Mouse (Mus musculus) MEL (cell line): ENCODE results near the gene Atp5l. TPM values are rescaled to one million over a fixed set of nuclear protein-coding genes. Genes with fewer than 3 reads are reported as not detected.

Experiments used
- DNase-seq: peaks from one replicate; pipeline ENCODE4 v3.0.0; 2011; ENCODE audit warnings: low read depth, low spot score
- H3K27ac ChIP-seq: 2 replicates; pipeline ENCODE4 v1.5.1; 2012; ENCODE audit warnings: low read depth, mild to moderate bottlenecking, control low read depth, low read length, moderate library complexity; ENCODE audit not compliant: control insufficient read depth
- H3K27me3 ChIP-seq, 2 experiments: fragments of 150-350 bp in 1 of 2; sonication (generic) in 1 of 2; 2 replicates each; pipeline ENCODE4 v1.6.1; 2012; ENCODE audit warnings: low read length in 2 of 2, mild to moderate bottlenecking in 2 of 2, improper control_type of control experiment in 1 of 2, moderate library complexity in 1 of 2; ENCODE audit not compliant: insufficient read depth in 2 of 2, control insufficient read depth in 1 of 2
- H3K36me3 ChIP-seq, 2 experiments: 2 replicates each; pipeline ENCODE4 v1.6.1; 2012 to 2014; ENCODE audit warnings: low read length in 2 of 2, improper control_type of control experiment in 1 of 2, inconsistent platforms in 1 of 2, mild to moderate bottlenecking in 1 of 2; ENCODE audit not compliant: insufficient read depth in 2 of 2, control insufficient read depth in 1 of 2
- H3K4me1 ChIP-seq, 2 experiments: fragments of 150-350 bp in 1 of 2; sonication (generic) in 1 of 2; 2 replicates each; pipeline ENCODE4 v1.6.1; 2012; ENCODE audit warnings: low read length in 2 of 2, improper control_type of control experiment in 1 of 2, mild to moderate bottlenecking in 1 of 2; ENCODE audit not compliant: insufficient read depth in 2 of 2, control insufficient read depth in 1 of 2
- H3K4me3 ChIP-seq, 2 experiments: fragments of 150-350 bp in 1 of 2; sonication (generic) in 1 of 2; 2 replicates each; pipeline ENCODE4 v1.5.1; 2012; ENCODE audit warnings: low read depth in 2 of 2, low read length in 2 of 2, mild to moderate bottlenecking in 2 of 2, moderate library complexity in 2 of 2, control low read depth in 1 of 2, improper control_type of control experiment in 1 of 2; ENCODE audit not compliant: control insufficient read depth in 1 of 2, insufficient read depth in 1 of 2
- H3K79me2 ChIP-seq: 2 replicates; pipeline ENCODE4 v1.6.1; 2012; ENCODE audit warnings: mild to moderate bottlenecking, low read length, moderate library complexity; ENCODE audit not compliant: control insufficient read depth, poor library complexity, insufficient read depth
- H3K9ac ChIP-seq: 2 replicates; pipeline ENCODE4 v1.6.1; 2012; ENCODE audit warnings: low read depth, mild to moderate bottlenecking, control low read depth, low read length, moderate library complexity; ENCODE audit not compliant: control insufficient read depth, poor library complexity, severe bottlenecking
- H3K9me3 ChIP-seq: fragments of 150-350 bp; sonication (generic); replicated peaks from 2 replicates; pipeline ENCODE4 v1.6.1; 2012; ENCODE audit warnings: mild to moderate bottlenecking, low read length, improper control_type of control experiment, moderate library complexity; ENCODE audit not compliant: insufficient read depth
- CTCF ChIP-seq, 3 experiments: IDR thresholded peaks in 2 of 3; conservative IDR thresholded peaks in 1 of 3; 2 replicates each; pipeline ENCODE4 v1.5.1; 2011 to 2012; ENCODE audit warnings: low read length in 3 of 3, low read depth in 2 of 3, mild to moderate bottlenecking in 2 of 3, improper control_type of control experiment in 1 of 3, inconsistent platforms in 1 of 3, mixed read lengths in 1 of 3, moderate library complexity in 1 of 3; ENCODE audit not compliant: control insufficient read depth in 1 of 3, insufficient read depth in 1 of 3, poor library complexity in 1 of 3, severe bottlenecking in 1 of 3
- E2F4 ChIP-seq: IDR thresholded peaks from 2 replicates; pipeline ENCODE4 v1.6.1; 2011; ENCODE audit warnings: low read depth, low read length, improper control_type of control experiment, borderline replicate concordance
- ELF1 ChIP-seq: IDR thresholded peaks from 2 replicates; pipeline ENCODE4 v1.6.1; 2014; ENCODE audit warnings: low read depth, mild to moderate bottlenecking, inconsistent platforms, low read length, improper control_type of control experiment, moderate library complexity
- ETS1 ChIP-seq: IDR thresholded peaks from 2 replicates; pipeline ENCODE4 v1.6.1; 2012; ENCODE audit warnings: low read depth, mild to moderate bottlenecking, inconsistent platforms, low read length, improper control_type of control experiment, moderate library complexity
- MAX ChIP-seq: IDR thresholded peaks from 2 replicates; pipeline ENCODE4 v1.6.1; 2011; ENCODE audit warnings: low read length, improper control_type of control experiment
- MAZ ChIP-seq: IDR thresholded peaks from 2 replicates; pipeline ENCODE4 v1.6.1; 2012; ENCODE audit warnings: low read depth, mild to moderate bottlenecking, inconsistent platforms, low read length, improper control_type of control experiment
- MEF2A ChIP-seq: IDR thresholded peaks from 2 replicates; pipeline ENCODE4 v1.6.1; 2014; ENCODE audit warnings: low read depth, mild to moderate bottlenecking, inconsistent platforms, low read length, improper control_type of control experiment; ENCODE audit not compliant: poor library complexity, insufficient replicate concordance, severe bottlenecking; ENCODE audit errors: extremely low read depth
- MXI1 ChIP-seq: IDR thresholded peaks from 2 replicates; pipeline ENCODE4 v1.6.1; 2011; ENCODE audit warnings: mild to moderate bottlenecking, low read depth, low read length, improper control_type of control experiment
- MYC ChIP-seq: IDR thresholded peaks from 2 replicates; pipeline ENCODE4 v1.6.1; 2011; ENCODE audit warnings: low read depth, mild to moderate bottlenecking, low read length, improper control_type of control experiment, moderate library complexity
- NELFE ChIP-seq: IDR thresholded peaks from 2 replicates; pipeline ENCODE4 v1.6.1; 2011; ENCODE audit warnings: low read depth, low read length, improper control_type of control experiment
- NRF1 ChIP-seq: IDR thresholded peaks from 2 replicates; pipeline ENCODE4 v1.6.1; 2014; ENCODE audit warnings: low read depth, mild to moderate bottlenecking, inconsistent platforms, low read length, improper control_type of control experiment, moderate library complexity; ENCODE audit not compliant: poor library complexity, insufficient read depth, severe bottlenecking
- RAD21 ChIP-seq: IDR thresholded peaks from 2 replicates; pipeline ENCODE4 v1.6.1; 2011; ENCODE audit warnings: mild to moderate bottlenecking, low read depth, low read length, improper control_type of control experiment
- SIN3A ChIP-seq: IDR thresholded peaks from 2 replicates; pipeline ENCODE4 v1.6.1; 2012; ENCODE audit warnings: low read length, improper control_type of control experiment, inconsistent platforms
- TBP ChIP-seq: IDR thresholded peaks from 2 replicates; pipeline ENCODE4 v1.8.0; 2011; ENCODE audit warnings: low read depth, low read length, improper control_type of control experiment
- USF1 ChIP-seq: IDR thresholded peaks from 2 replicates; pipeline ENCODE4 v1.6.1; 2014; ENCODE audit warnings: low read depth, mild to moderate bottlenecking, inconsistent platforms, low read length, improper control_type of control experiment, moderate library complexity
- USF2 ChIP-seq, 2 experiments: IDR thresholded peaks; 2 replicates each; pipeline ENCODE4 v1.6.1; 2011 to 2012; ENCODE audit warnings: improper control_type of control experiment in 2 of 2, low read length in 2 of 2, borderline replicate concordance in 1 of 2, inconsistent platforms in 1 of 2, low read depth in 1 of 2, mild to moderate bottlenecking in 1 of 2; ENCODE audit not compliant: insufficient read depth in 1 of 2
- polyA plus RNA-seq, 2 experiments: library from polyadenylated mRNA; stranded (reverse) in 1 of 2; unstranded in 1 of 2; fragments of >175 nt in 1 of 2; fragments of >200 nt in 1 of 2; gene quantifications; 2 replicates each; pipeline versions ENCODE4 v1.2.1 to v1.2.4; 2012; ENCODE audit warnings: low replicate concordance in 2 of 2, low read depth in 1 of 2; ENCODE audit not compliant: insufficient read length in 2 of 2, insufficient read depth in 1 of 2, missing spikeins in 1 of 2
- total RNA-seq: library from RNA; depleted of rRNA; stranded (reverse); fragments of 300-350 nt; gene quantifications from 2 replicates; pipeline ENCODE4 v1.2.3, GENCODE M21; 2012

The Atp5l gene
- total and polyA plus RNA-seq, 3 experiments, result 320 to 719 TPM; not detected in 1

DNA sequence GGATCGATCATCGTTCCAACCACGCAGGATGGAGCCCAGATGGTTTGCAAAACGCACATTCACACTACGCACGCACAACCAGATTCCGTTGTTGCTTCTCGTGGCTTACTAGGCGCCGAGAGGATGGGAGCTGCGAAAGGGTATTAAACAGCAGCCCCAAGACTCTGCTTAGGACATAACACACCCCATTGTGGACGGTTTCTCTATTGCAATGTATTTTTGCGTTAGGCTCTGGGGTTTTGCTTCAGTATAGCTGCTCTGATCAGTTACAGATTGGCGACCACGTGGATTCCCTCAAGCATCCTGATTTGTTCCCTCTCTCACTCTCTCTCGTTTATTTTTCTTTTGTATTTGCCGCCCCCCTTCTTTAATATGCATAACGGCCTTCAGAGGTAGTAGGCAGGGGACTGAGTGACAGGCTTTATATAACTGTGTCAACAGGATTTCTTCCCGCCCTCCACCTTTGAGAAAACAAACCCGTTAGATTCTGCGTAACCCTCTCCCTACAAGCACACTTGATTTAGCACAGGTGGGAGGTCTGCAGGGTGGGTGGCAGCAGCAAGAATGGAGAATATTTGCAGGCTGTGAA, 37.5 kb downstream of the Atp5l start:
- Histone ChIP-seq H3K79me2 (peaks cover 33% of the 10 kb centered on the region), H3K27ac (peak overlapping the region; percentile 26), H3K4me3 (peak overlapping the region; percentile 76 to 79), H3K36me3 (peaks cover 2 to 9% of the 10 kb centered on the region in 2 experiments; a peak in 3 of 4 replicates), H3K4me1 (peaks cover 2 to 9% of the 10 kb centered on the region in 2 experiments; a peak in 2 of 4 replicates), H3K27me3 (peaks cover 0 to 2% of the 10 kb centered on the region in 2 experiments; a peak in 1 of 4 replicates), H3K9ac (peak overlapping the region; percentile 67), H3K9me3 (no peaks in the 10 kb centered on the region)
- peak; percentile 79 for DNase-seq
- TF ChIP-seq NELFE, result 0 out of 2 replicates have a peak, but pooled peaks have one; percentile 28
- TF ChIP-seq MYC, result peak; percentile 68
- TF ChIP-seq CTCF (IDR thresholded peaks at IDR 0.05 in 2 of 3, conservative IDR thresholded peaks at IDR 0.05 in 1 of 3; ENCODE audit: control insufficient read depth in 1 of 3, insufficient read depth in 1 of 3, low read depth in 2 of 3, low read length in 3 of 3, poor library complexity in 1 of 3, severe bottlenecking in 1 of 3), result peak in 1 of 3 experiments; percentile 8; a peak in 1 of 6 replicates
- TF ChIP-seq NRF1, result no peak
- peak; percentile 42; the same call in 1 of the 2 replicates for TF ChIP-seq SIN3A
- no peak for TF ChIP-seq TBP
- no peak for TF ChIP-seq ELF1
- TF ChIP-seq MAX, result peak; percentile 82
- TF ChIP-seq ETS1, result 0 out of 2 replicates have a peak, but pooled peaks have one; percentile 4
- TF ChIP-seq MXI1, result peak; percentile 37; the same call in 1 of the 2 replicates
- TF ChIP-seq MEF2A, result no peak
- no peak; the same call in 1 of the 2 replicates for TF ChIP-seq RAD21
- TF ChIP-seq E2F4, result 0 out of 2 replicates have a peak, but pooled peaks have one; percentile 41
- TF ChIP-seq MAZ, result no peak
- peak; percentile 62 for TF ChIP-seq USF1
- no peak for TF ChIP-seq USF2 (IDR thresholded peaks at IDR 0.05; ENCODE audit: borderline replicate concordance in 1 of 2, insufficient read depth in 1 of 2, low read depth in 1 of 2, low read length in 2 of 2)

DNA sequence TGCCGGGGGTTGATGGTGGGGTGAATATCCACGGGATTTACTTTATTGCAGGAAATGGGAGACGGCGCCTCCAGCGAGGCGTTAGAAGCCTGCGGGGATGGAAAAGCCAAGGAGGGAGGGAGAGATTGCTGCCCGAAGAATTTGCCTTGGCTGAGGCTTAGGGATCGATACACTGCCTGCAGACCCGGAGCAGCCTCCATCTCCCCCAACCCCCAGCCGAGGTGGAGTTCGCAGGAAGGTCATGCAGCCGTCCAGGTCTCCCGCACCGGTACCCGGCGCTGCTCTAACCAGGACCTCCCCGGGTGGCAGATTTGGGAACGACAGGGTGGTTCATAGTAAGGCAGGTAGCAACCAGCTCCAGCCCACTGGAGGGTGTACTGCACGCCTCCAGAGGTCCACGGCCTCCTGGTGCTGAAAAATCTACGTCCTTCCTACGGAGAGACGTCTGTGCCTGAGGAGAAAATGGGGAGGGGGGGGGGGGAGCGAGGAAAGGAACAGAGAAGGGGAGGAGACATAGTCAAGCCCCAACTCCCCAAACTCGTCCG, 38.0 kb downstream of the Atp5l start:
- Histone ChIP-seq H3K4me3 (peak overlapping the region; percentile 76 to 79), H3K36me3 (peaks cover 2 to 10% of the 10 kb centered on the region in 2 experiments; a peak in 3 of 4 replicates)
- TF ChIP-seq MXI1 (peak; percentile 97), MAX (no peak), SIN3A (peak; percentile 89)
- TF ChIP-seq, all 39 proteins: peak for 2
- Histone ChIP-seq H3K27ac (peak overlapping the region; percentile 26), H3K27me3 (peaks cover 0 to 2% of the 10 kb centered on the region in 2 experiments; a peak in 1 of 4 replicates), H3K79me2 (peaks cover 39% of the 10 kb centered on the region), H3K9me3 (no peaks in the 10 kb centered on the region), H3K4me1 (peaks cover 2 to 9% of the 10 kb centered on the region in 2 experiments; a peak in 2 of 4 replicates), H3K9ac (peak overlapping the region; percentile 67)
- DNase-seq, result peak; percentile 84
